Mouse (Mus musculus) liver, embryonic 15.5 days (tissue): ENCODE results near the gene Prkn. TPM values are rescaled to one million over a fixed set of nuclear protein-coding genes. Genes with fewer than 3 reads are reported as not detected.

Experiments
- ATAC-seq: fragments of 200-750 bp; cut with Nextera tagmentation; 2 replicates; pipeline ENCODE4 v1.8.0; 2017; ENCODE audit warnings: moderate number of reproducible peaks, mild to moderate bottlenecking, moderate library complexity; ENCODE audit not compliant: insufficient read depth
- H3K27ac ChIP-seq: fragments of 300-500 bp; sonication (generic); replicated peaks from 2 replicates; pipeline ENCODE4 v1.5.1; 2015; ENCODE audit warnings: mild to moderate bottlenecking, inconsistent platforms
- H3K27me3 ChIP-seq: fragments of 300-500 bp; sonication (generic); 2 replicates; pipeline ENCODE4 v1.6.1; 2015; ENCODE audit warnings: mild to moderate bottlenecking, inconsistent platforms
- H3K36me3 ChIP-seq: fragments of 300-500 bp; sonication (generic); replicated peaks from 2 replicates; pipeline ENCODE4 v1.6.1; 2015; ENCODE audit warnings: moderate library complexity, mild to moderate bottlenecking, inconsistent platforms
- H3K4me1 ChIP-seq: fragments of 300-500 bp; sonication (generic); replicated peaks from 2 replicates; pipeline ENCODE4 v1.6.1; 2015; ENCODE audit warnings: inconsistent platforms
- H3K4me2 ChIP-seq: fragments of 300-500 bp; sonication (generic); 2 replicates; pipeline ENCODE4 v1.6.1; 2015; ENCODE audit warnings: moderate library complexity, mild to moderate bottlenecking, inconsistent platforms
- H3K4me3 ChIP-seq: fragments of 300-500 bp; sonication (generic); replicated peaks from 2 replicates; pipeline ENCODE4 v1.5.1; 2015; ENCODE audit warnings: mild to moderate bottlenecking, inconsistent platforms
- H3K9ac ChIP-seq: fragments of 300-500 bp; sonication (generic); 2 replicates; pipeline ENCODE4 v1.6.1; 2015; ENCODE audit warnings: moderate library complexity, mild to moderate bottlenecking, inconsistent platforms
- H3K9me3 ChIP-seq: fragments of 300-500 bp; sonication (generic); replicated peaks from 2 replicates; pipeline ENCODE4 v1.6.1; 2016; ENCODE audit warnings: inconsistent platforms
- WGBS: fragments of 180-500 bp; shearing (Covaris S2); methylation state at CpG from one replicate; pipeline ENCODE4 v1.1.7; 2015; ENCODE audit warnings: mixed read lengths; ENCODE audit not compliant: insufficient replicate concordance; 5-methylcytosine and 5-hydroxymethylcytosine counted together
- polyA plus RNA-seq: library from polyadenylated mRNA; unstranded; fragments of >200 nt; fragmentation: Nextera tagmentation; extraction: Ambion mirVana; gene quantifications from 2 replicates; pipeline ENCODE4 v1.2.1, GENCODE M21; 2015

Prkn gene
- polyA plus RNA-seq, 1 experiment from 2014 or later: 0.38 TPM

GRCm38 (mm10) chr17:12045861-12046273 lies 1205.7 kb downstream of the Prkn start:
- Histone ChIP-seq H3K36me3 (no peaks in the 10 kb centered on the region), H3K4me2 (no peak overlapping the region), H3K4me3 (no peak overlapping the region), H3K9me3 (no peaks in the 10 kb centered on the region), H3K9ac (no peak overlapping the region), H3K27ac (no peak overlapping the region), H3K27me3 (peaks cover 49% of the 10 kb centered on the region), H3K4me1 (peaks cover 24% of the 10 kb centered on the region)
- 53% methylated on average over 5 of the region's 5 CpGs for WGBS
- no peak for ATAC-seq

- Histone ChIP-seq H3K4me3 (no peak overlapping the region), H3K27me3 (peaks cover 49% of the 10 kb centered on the region), H3K4me2 (no peak overlapping the region), H3K27ac (no peak overlapping the region), H3K9me3 (no peaks in the 10 kb centered on the region), H3K9ac (no peak overlapping the region), H3K36me3 (no peaks in the 10 kb centered on the region), H3K4me1 (peaks cover 21% of the 10 kb centered on the region)
- 72% methylated on average over 7 of the region's 7 CpGs for WGBS
- no peak for ATAC-seq
Measured at GRCm38 (mm10) chr17:12047032-12047431, 1206.8 kb downstream of the Prkn start.

- Histone ChIP-seq H3K9ac (no peak overlapping the region), H3K36me3 (no peaks in the 10 kb centered on the region), H3K27me3 (peaks cover 48% of the 10 kb centered on the region), H3K4me2 (no peak overlapping the region), H3K9me3 (no peaks in the 10 kb centered on the region), H3K4me3 (no peak overlapping the region), H3K4me1 (peaks cover 17% of the 10 kb centered on the region), H3K27ac (no peak overlapping the region)
- no peak for ATAC-seq
- 44% methylated on average over 6 of the region's 6 CpGs for WGBS
Measured at GRCm38 (mm10) chr17:12047523-12047922, 1207.3 kb downstream of the Prkn start.

GRCm38 (mm10) chr17:12048695-12049490 lies 1208.7 kb downstream of the Prkn start:
- H3K9ac ChIP-seq: no peak overlapping the region

GRCm38 (mm10) chr17:12050261-12050660 lies 1210.1 kb downstream of the Prkn start:
- no peak overlapping the region for H3K4me3 ChIP-seq
- no peaks in the 10 kb centered on the region for H3K36me3 ChIP-seq
- H3K9ac ChIP-seq: no peak overlapping the region
- no peaks in the 10 kb centered on the region for H3K9me3 ChIP-seq
- peaks cover 25% of the 10 kb centered on the region for H3K27me3 ChIP-seq
- H3K4me2 ChIP-seq: no peak overlapping the region
- peaks cover 13% of the 10 kb centered on the region for H3K4me1 ChIP-seq
- no peak overlapping the region for H3K27ac ChIP-seq
- 68% methylated on average over 5 of the region's 5 CpGs for WGBS
- no peak for ATAC-seq

More at GRCm38 (mm10) chr17:12048695-12049490, 1208.7 kb downstream of the Prkn start:
- Histone ChIP-seq H3K4me3 (no peak overlapping the region), H3K36me3 (no peaks in the 10 kb centered on the region), H3K9me3 (no peaks in the 10 kb centered on the region), H3K4me1 (peaks cover 13% of the 10 kb centered on the region), H3K27me3 (peaks cover 38% of the 10 kb centered on the region), H3K27ac (no peak overlapping the region), H3K4me2 (no peak overlapping the region)
- 59% methylated on average over 9 of the region's 9 CpGs for WGBS
- ATAC-seq: no peak

GRCm38 (mm10) chr17:12051031-12051430 lies 1210.8 kb downstream of the Prkn start:
- ATAC-seq: no peak
- Histone ChIP-seq H3K27ac (no peak overlapping the region), H3K4me1 (peaks cover 13% of the 10 kb centered on the region), H3K9me3 (no peaks in the 10 kb centered on the region), H3K4me3 (no peak overlapping the region), H3K27me3 (peaks cover 19% of the 10 kb centered on the region), H3K9ac (no peak overlapping the region), H3K4me2 (no peak overlapping the region), H3K36me3 (no peaks in the 10 kb centered on the region)
- 68% methylated on average over 3 of the region's 3 CpGs for WGBS

GRCm38 (mm10) chr17:12052651-12053050 lies 1212.5 kb downstream of the Prkn start:
- Histone ChIP-seq H3K27ac (no peak overlapping the region), H3K27me3 (peaks cover 10% of the 10 kb centered on the region; the same call in 1 of the 2 replicates), H3K4me2 (no peak overlapping the region), H3K9me3 (no peaks in the 10 kb centered on the region), H3K4me1 (peaks cover 13% of the 10 kb centered on the region), H3K36me3 (no peaks in the 10 kb centered on the region), H3K9ac (no peak overlapping the region), H3K4me3 (no peak overlapping the region)
- WGBS: 70% methylated on average over 12 of the region's 12 CpGs
- ATAC-seq: no peak

- no peaks in the 10 kb centered on the region for H3K4me1 ChIP-seq
- peaks cover 16% of the 10 kb centered on the region for H3K27me3 ChIP-seq
- no peaks in the 10 kb centered on the region for H3K36me3 ChIP-seq
- H3K4me2 ChIP-seq: no peak overlapping the region
- no peak overlapping the region for H3K9ac ChIP-seq
- no peak overlapping the region for H3K27ac ChIP-seq
- H3K4me3 ChIP-seq: no peak overlapping the region
- ATAC-seq: no peak
- WGBS: 75% methylated on average over 6 of the region's 6 CpGs
- H3K9me3 ChIP-seq: no peaks in the 10 kb centered on the region
Measured at GRCm38 (mm10) chr17:12059041-12059440, 1218.9 kb downstream of the Prkn start.

GRCm38 (mm10) chr17:12061381-12061780 lies 1221.2 kb downstream of the Prkn start:
- 71% methylated on average over 10 of the region's 10 CpGs for whole genome bisulfite sequencing
- no peak for ATAC-seq

GRCm38 (mm10) chr17:12062861-12063260 lies 1222.7 kb downstream of the Prkn start:
- Histone ChIP-seq H3K9ac (no peak overlapping the region), H3K4me2 (no peak overlapping the region), H3K36me3 (no peaks in the 10 kb centered on the region), H3K9me3 (no peaks in the 10 kb centered on the region), H3K27me3 (peaks cover 20% of the 10 kb centered on the region), H3K4me3 (no peak overlapping the region), H3K4me1 (no peaks in the 10 kb centered on the region), H3K27ac (no peak overlapping the region)
- 72% methylated on average over 3 of the region's 3 CpGs for WGBS
- ATAC-seq: no peak

More at GRCm38 (mm10) chr17:12061381-12061780, 1221.2 kb downstream of the Prkn start:
- H3K4me1 ChIP-seq: no peaks in the 10 kb centered on the region
- H3K4me2 ChIP-seq: no peak overlapping the region
- no peak overlapping the region for H3K9ac ChIP-seq
- no peak overlapping the region for H3K27ac ChIP-seq
- no peaks in the 10 kb centered on the region for H3K36me3 ChIP-seq
- H3K27me3 ChIP-seq: peaks cover 20% of the 10 kb centered on the region
- no peak overlapping the region for H3K4me3 ChIP-seq
- H3K9me3 ChIP-seq: no peaks in the 10 kb centered on the region

- Histone ChIP-seq H3K27ac (no peak overlapping the region), H3K36me3 (no peaks in the 10 kb centered on the region), H3K4me2 (no peak overlapping the region), H3K9me3 (no peaks in the 10 kb centered on the region), H3K4me1 (no peaks in the 10 kb centered on the region), H3K4me3 (no peak overlapping the region), H3K27me3 (peaks cover 20% of the 10 kb centered on the region), H3K9ac (no peak overlapping the region)
- ATAC-seq: no peak
- WGBS: 72% methylated on average over 7 of the region's 7 CpGs
Measured at GRCm38 (mm10) chr17:12063533-12063932, 1223.3 kb downstream of the Prkn start.
